Mouse (Mus musculus): Measurements from ENCODE around the gene Scp2d1. TPM values are rescaled to one million over a fixed set of nuclear protein-coding genes. Genes with fewer than 3 reads are reported as not detected.

Scp2d1 gene
- not detected in 2 replicates for polyA plus RNA-seq (2015; fragmentation: Nextera tagmentation; extraction: Ambion mirVana)

DNA sequence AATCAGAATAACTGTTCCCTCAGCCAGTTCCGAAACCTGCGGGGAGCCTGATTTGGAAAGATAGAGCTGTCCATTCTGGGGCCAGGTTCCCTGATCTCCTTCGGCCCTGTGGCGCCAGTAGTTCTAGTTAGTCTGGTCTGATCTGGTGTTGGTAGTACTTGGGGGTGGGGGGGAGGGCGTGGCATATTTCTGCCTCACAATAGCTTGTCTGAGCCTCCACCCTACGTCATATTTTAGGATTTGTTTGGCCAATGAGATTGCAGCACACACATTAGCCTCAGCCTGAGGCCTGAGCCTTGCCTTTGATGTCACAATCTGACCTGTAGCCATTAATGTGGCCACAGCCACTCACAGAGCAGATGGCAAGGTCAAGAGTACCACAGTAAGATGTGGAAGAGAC lies at the start of gene Scp2d1:
Scp2d1 (plus strand) TSS at position 301 of the 400 bp plus-strand sequence.

Other genes with a start within 250 kb of the Scp2d1 start
- 43.2 and 48.1 TPM in 2 replicates for gene Smim26, start 229.6 kb upstream of the Scp2d1 start, polyA plus RNA-seq (2015; fragmentation: Nextera tagmentation; extraction: Ambion mirVana)
- gene Dtd1, start 223.8 kb upstream of the Scp2d1 start, polyA plus RNA-seq (2015; fragmentation: Nextera tagmentation; extraction: Ambion mirVana), result 30.5 and 31.3 TPM in 2 replicates

All from urinary bladder, postnatal 0 days (tissue).